17 mouse cellular contexts compared by ENCODE assay signal in the genomic region with DNA sequence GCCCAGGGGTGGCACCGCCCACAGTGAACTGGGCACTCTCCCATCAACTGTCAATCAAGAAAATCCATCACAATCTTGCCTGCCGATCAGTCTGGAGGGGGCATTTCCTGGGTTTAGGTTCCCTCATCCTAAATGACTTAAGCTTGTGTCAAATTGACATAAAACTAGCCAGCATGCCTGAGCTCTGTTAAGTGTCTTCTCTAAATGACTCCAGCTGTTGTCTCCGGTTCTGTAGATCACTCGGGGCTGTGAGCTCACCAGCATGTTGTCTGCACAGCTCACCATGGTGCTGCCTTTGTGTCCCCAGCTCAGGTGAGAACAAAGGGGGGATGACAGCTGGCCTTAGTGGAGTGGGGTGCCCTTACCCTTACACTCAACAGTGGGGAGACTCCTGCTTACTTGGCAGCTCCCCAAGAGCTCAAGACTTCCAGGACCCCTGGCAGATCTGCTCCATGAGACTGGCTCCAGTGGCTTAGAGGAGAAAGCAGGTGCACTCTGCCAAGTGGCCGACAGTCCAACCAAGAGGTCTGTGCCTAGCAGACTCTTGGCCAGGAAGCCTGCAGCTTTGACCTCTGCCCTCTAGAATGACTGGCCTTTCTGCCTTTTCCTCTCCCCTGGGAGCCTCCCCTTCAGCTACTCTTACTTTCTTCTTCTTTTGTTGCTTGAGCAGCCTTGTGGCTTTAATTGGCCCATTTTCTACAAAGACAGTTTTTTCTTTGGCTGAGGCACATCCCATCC. TPM values are rescaled to one million over a fixed set of nuclear protein-coding genes. Genes with fewer than 3 reads are reported as not detected.
DNase-seq lines count a peak whose midpoint lies in the region; ATAC-seq and TF ChIP-seq lines count a peak whose summit lies in the region.
"Had no signal": no experiment of that assay in that cellular context is flagged by ENCODE, and none has a peak within 500 bp of the region (broad histone marks: within the 10 kb centered on the region; RNA-seq: fewer than 3 reads in every experiment).

No protein-coding gene starts in this region.

- no peak overlapping the region for H3K4me2 ChIP-seq in lung, postnatal 0 days (replicated peaks; ENCODE audit: low read depth, low read length)
- H3K4me2 ChIP-seq: heart, embryonic 12.5 days; limb, embryonic 15.5 days; neural tube, embryonic 15.5 days had no signal

- DNase-seq in adrenal gland, postnatal 14 days, result peak; percentile 62
- DNase-seq in adrenal gland, adult 8-10 months, result no peak
- peak; percentile 18 for DNase-seq in lung, postnatal 0 days (ENCODE audit: low spot score)
- no peak for DNase-seq in lung, adult 18-20 months
- DNase-seq in kidney, adult 8-10 months, result peak; percentile 8 to 14
- peak; percentile 39 to 59 for DNase-seq in kidney, postnatal 36 days
- DNase-seq in left cerebral cortex, adult 8-10 months (ENCODE audit: low spot score in 2 of 2), result no peak
- no peak for DNase-seq in layer of hippocampus, adult 11-12 months (ENCODE audit: low spot score)
- DNase-seq: cerebellum, adult 9-10 months; gastrocnemius, postnatal 25 days; heart, postnatal 36 days; retina, postnatal 1 day; thymus, postnatal 4 days had no signal

- no peak overlapping the region for H3K9ac ChIP-seq in lung, postnatal 0 days (replicated peaks; ENCODE audit: low read depth)
- H3K9ac ChIP-seq: heart, embryonic 12.5 days; limb, embryonic 15.5 days; neural tube, embryonic 15.5 days had no signal

- H3K4me1 ChIP-seq in lung, postnatal 0 days (ENCODE audit: insufficient read depth, low read depth, low read length), result no peaks in the 10 kb centered on the region; the same call in 1 of the 2 replicates
- H3K4me1 ChIP-seq: heart, embryonic 12.5 days had no signal

- H3K36me3 ChIP-seq in lung, postnatal 0 days (ENCODE audit: insufficient read depth, low read length), result no peaks in the 10 kb centered on the region
- H3K36me3 ChIP-seq: heart, embryonic 12.5 days; limb, embryonic 15.5 days; neural tube, embryonic 15.5 days had no signal

- H3K4me3 ChIP-seq in lung, postnatal 0 days (ENCODE audit: low read depth, low read length), result no peak overlapping the region
- H3K4me3 ChIP-seq: heart, embryonic 12.5 days; limb, embryonic 15.5 days; neural tube, embryonic 15.5 days had no signal

- WGBS in lung, postnatal 0 days, result 44% methylated on average over 5 of the region's 5 CpGs

- no peak for TF ChIP-seq CTCF in lung, postnatal 0 days (IDR thresholded peaks at IDR 0.05)

- no peaks in the 10 kb centered on the region for H3K9me3 ChIP-seq in lung, postnatal 0 days (ENCODE audit: low read length)
- H3K9me3 ChIP-seq: heart, embryonic 12.5 days; limb, embryonic 15.5 days; neural tube, embryonic 15.5 days had no signal

- no peaks in the 10 kb centered on the region for H3K27me3 ChIP-seq in lung, postnatal 0 days (replicated peaks; ENCODE audit: insufficient read depth, low read length)
- H3K27me3 ChIP-seq: heart, embryonic 12.5 days; limb, embryonic 15.5 days; neural tube, embryonic 15.5 days; Patski had no signal

- H3K27ac ChIP-seq in lung, postnatal 0 days (ENCODE audit: low read length), result no peak overlapping the region
- H3K27ac ChIP-seq: limb, embryonic 15.5 days; neural tube, embryonic 15.5 days had no signal

- no peak for ATAC-seq in lung, postnatal 0 days
- ATAC-seq: Patski had no signal

- TF ChIP-seq EP300 in lung, postnatal 0 days (IDR thresholded peaks at IDR 0.05), result no peak

RNA-seq across cellular contexts. Expression of a gene that starts 35.1 kb away (rescaled TPM):
- total RNA-seq in adrenal gland, postnatal 14 days (2021), result 40.8 and 45.4 TPM in 2 replicates
- 10 to 100 TPM; 49.7 to 97.8 (median 69.9) TPM for total RNA-seq in adrenal gland, adult 8-10 months (2022)
- 3.7 and 4.5 TPM in 2 replicates for polyA plus RNA-seq in lung, postnatal 0 days (2015; fragmentation: Nextera tagmentation; extraction: Ambion mirVana)
- total RNA-seq in left cerebral cortex, adult 8-10 months (2022), result 10 to 100 TPM; 21.0 to 22.5 (median 21.5) TPM

Comparison
In these comparisons a context has a peak if more than half of its experiments do, and no peak if none do; other contexts are left out.
1. DNase-seq: peak in adrenal gland, postnatal 14 days (single experiment), lung, postnatal 0 days (single experiment), kidney, adult 8-10 months (2 of 2) and kidney, postnatal 36 days (2 of 2); none in adrenal gland, adult 8-10 months (single experiment), lung, adult 18-20 months (0 of 2), left cerebral cortex, adult 8-10 months (0 of 2) and layer of hippocampus, adult 11-12 months (single experiment).